Mouse (Mus musculus) ES-E14 (cell line): ENCODE measurements at regions not wholly inside any gene's neighbourhood (a gene's known extent, or its start where the extent isn't known, plus 50 kb on each side); places are given as distances from the start of the nearest gene placed in this dataset.

Experiments used
- CHD2 ChIP-seq: IDR thresholded peaks from 2 replicates; pipeline ENCODE4 v1.6.1; 2014; ENCODE audit warnings: mild to moderate bottlenecking, low read depth, low read length, inconsistent platforms
- HCFC1 ChIP-seq: IDR thresholded peaks from 2 replicates; pipeline ENCODE4 v1.6.1; 2012; ENCODE audit warnings: low read length, inconsistent platforms, borderline replicate concordance; ENCODE audit not compliant: insufficient read depth
- MAFK ChIP-seq: IDR thresholded peaks from 2 replicates; pipeline ENCODE4 v1.6.1; 2014; ENCODE audit warnings: mild to moderate bottlenecking, low read depth, low read length, inconsistent platforms; ENCODE audit not compliant: insufficient read depth
- ZC3H11A ChIP-seq: IDR thresholded peaks from 2 replicates; pipeline ENCODE4 v1.6.1; 2012; ENCODE audit warnings: low read depth, mild to moderate bottlenecking, inconsistent platforms, low read length, borderline replicate concordance

DNA sequence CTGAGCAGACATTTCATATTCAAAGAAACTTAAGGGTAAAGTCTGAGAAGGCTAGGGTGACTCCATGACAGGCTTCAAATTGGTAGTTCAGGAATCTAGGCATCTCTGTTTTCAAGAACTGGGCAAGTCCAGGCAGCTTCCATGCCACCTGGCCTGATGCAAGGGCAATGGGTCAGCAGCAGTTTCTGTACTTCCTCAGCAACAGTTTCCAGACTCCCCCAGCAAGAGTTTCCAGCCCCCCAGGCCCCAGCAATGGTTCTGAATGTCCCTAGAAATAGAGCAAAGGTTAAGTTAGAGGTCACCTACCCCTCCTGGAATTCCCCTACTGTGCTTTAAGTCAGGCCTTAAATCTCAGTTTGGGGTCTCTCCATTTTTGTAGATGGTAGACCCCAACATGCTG lies 203.6 kb upstream of the Nabp1 start:
- TF ChIP-seq MAFK: no peak
- no peak for TF ChIP-seq HCFC1
- no peak for TF ChIP-seq CHD2
- TF ChIP-seq ZC3H11A: no peak
